Mouse (Mus musculus): ENCODE measurements around the gene Trnp1. TPM values are rescaled to one million over a fixed set of nuclear protein-coding genes. Genes with fewer than 3 reads are reported as not detected.

The Trnp1 gene
- polyA plus RNA-seq, 1 experiment = 0.37 TPM

DNA sequence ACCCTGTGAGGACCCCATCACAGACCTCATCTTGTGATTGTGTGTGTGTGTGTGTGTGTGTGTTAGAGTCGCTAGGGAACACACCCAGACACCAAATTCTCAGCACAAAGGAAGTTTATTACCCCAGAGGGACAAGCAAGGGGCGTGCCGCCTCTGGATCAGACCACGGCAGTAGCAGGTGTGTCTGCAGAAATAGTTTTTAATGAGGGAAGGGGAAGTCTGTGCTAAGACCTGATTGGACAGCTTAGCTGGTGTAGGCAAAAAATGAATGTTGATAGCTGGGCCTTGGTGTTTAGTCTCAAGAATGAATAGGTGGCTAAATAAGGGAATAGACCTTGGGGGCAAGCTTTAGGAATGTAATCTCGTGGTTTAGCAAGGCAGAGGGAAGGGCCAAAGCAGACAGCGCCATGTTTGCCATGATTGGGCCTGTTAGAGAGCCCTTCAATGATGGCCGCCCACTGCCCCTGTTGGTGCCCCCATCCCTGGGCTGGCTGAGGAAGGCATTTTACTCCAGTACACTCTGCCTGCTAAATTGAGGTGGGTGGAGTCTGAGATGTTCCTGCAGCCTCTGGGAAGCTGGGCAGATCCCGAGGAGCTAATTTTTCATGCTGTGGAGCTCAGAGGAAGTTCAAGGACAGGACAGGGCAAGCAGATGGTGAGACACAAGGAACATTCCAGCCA, 49.5 kb downstream of the Trnp1 start:
- TF ChIP-seq CEBPB (IDR thresholded peaks at IDR 0.05; ENCODE audit: insufficient read depth, poor library complexity, severe bottlenecking) = no peak
- no peak for TF ChIP-seq MAX (IDR thresholded peaks at IDR 0.05; ENCODE audit: low read depth)
- peak in 1 of 3 experiments; percentile 41 for TF ChIP-seq MYOD1 (IDR thresholded peaks at IDR 0.05; ENCODE audit: control insufficient read depth in 1 of 3, insufficient read length in 2 of 3, low read depth in 2 of 3)
- TF ChIP-seq E2F4 (IDR thresholded peaks at IDR 0.05; ENCODE audit: insufficient read depth) = no peak
- no peak for TF ChIP-seq TCF3 (IDR thresholded peaks at IDR 0.05; ENCODE audit: insufficient read length, low read depth)
- TF ChIP-seq TCF12 (IDR thresholded peaks at IDR 0.05; ENCODE audit: insufficient read depth, poor library complexity, severe bottlenecking) = no peak
- no peak for TF ChIP-seq SRF (IDR thresholded peaks at IDR 0.05; ENCODE audit: control insufficient read depth, insufficient read length, low read depth)
- no peak for TF ChIP-seq USF1 (IDR thresholded peaks at IDR 0.05; ENCODE audit: low read depth)
- Histone ChIP-seq H3ac (ENCODE audit: control insufficient read depth, insufficient read length) (no peak overlapping the region), H3K4me3 (no peak overlapping the region), H3K36me3 (ENCODE audit: control insufficient read depth, insufficient read depth) (no peaks in the 10 kb centered on the region), H3K79me2 (ENCODE audit: control insufficient read depth, insufficient read depth) (no peaks in the 10 kb centered on the region), H3K4me2 (ENCODE audit: low read depth) (no peak overlapping the region), H3K27me3 (ENCODE audit: control insufficient read depth, insufficient read depth, insufficient read length) (no peaks in the 10 kb centered on the region)

DNA sequence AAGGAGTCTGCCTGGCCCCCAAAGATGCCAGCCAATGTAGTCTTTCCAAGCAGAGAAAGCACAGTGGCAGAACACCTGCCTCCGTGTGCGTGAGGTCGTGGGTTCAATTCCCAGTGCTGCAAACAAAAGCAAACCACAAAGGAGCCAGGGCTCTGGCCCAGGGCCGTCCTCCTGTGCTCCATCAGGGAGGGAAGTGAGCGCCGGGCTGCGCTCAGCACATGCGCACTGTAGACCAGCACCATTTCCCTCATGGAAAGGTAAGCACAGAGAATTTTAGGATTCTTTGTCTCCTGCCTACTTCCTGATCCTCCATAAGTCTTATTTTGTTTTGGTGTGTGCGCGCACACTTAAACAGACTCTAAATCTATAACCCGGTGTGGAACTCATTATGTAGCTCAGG, 50.4 kb downstream of the Trnp1 start:
- Histone ChIP-seq H3K4me2 (ENCODE audit: low read depth) (no peak overlapping the region), H3K27me3 (ENCODE audit: control insufficient read depth, insufficient read depth, insufficient read length) (no peaks in the 10 kb centered on the region), H3K36me3 (ENCODE audit: control insufficient read depth, insufficient read depth) (no peaks in the 10 kb centered on the region), H3ac (ENCODE audit: control insufficient read depth, insufficient read length) (no peak overlapping the region), H3K79me2 (ENCODE audit: control insufficient read depth, insufficient read depth) (no peaks in the 10 kb centered on the region), H3K4me3 (no peak overlapping the region)
- TF ChIP-seq MAX (IDR thresholded peaks at IDR 0.05; ENCODE audit: low read depth) = no peak
- TF ChIP-seq POLR2A (IDR thresholded peaks at IDR 0.05; ENCODE audit: insufficient read length, low read depth) = no peak
- no peak for TF ChIP-seq E2F4 (IDR thresholded peaks at IDR 0.05; ENCODE audit: insufficient read depth)
- TF ChIP-seq MYOD1 (IDR thresholded peaks at IDR 0.05; ENCODE audit: control insufficient read depth in 1 of 3, insufficient read length in 2 of 3, low read depth in 2 of 3) = no peak
- no peak for TF ChIP-seq REST (IDR thresholded peaks at IDR 0.05; ENCODE audit: insufficient read depth, insufficient read length)
- TF ChIP-seq TCF3 (IDR thresholded peaks at IDR 0.05; ENCODE audit: insufficient read length, low read depth) = no peak
- no peak for TF ChIP-seq TCF12 (IDR thresholded peaks at IDR 0.05; ENCODE audit: insufficient read depth, poor library complexity, severe bottlenecking)
- no peak for TF ChIP-seq MYOG (IDR thresholded peaks at IDR 0.05; ENCODE audit: control insufficient read depth in 1 of 3, insufficient read depth in 1 of 3, insufficient read length in 2 of 3, low read depth in 2 of 3)
- TF ChIP-seq SRF (IDR thresholded peaks at IDR 0.05; ENCODE audit: control insufficient read depth, insufficient read length, low read depth) = no peak
- no peak for TF ChIP-seq POLR2AphosphoS2 (IDR thresholded peaks at IDR 0.05; ENCODE audit: insufficient read length, low read depth)
- no peak for TF ChIP-seq CEBPB (IDR thresholded peaks at IDR 0.05; ENCODE audit: insufficient read depth, poor library complexity, severe bottlenecking)
- TF ChIP-seq USF1 (IDR thresholded peaks at IDR 0.05; ENCODE audit: low read depth) = no peak

DNA sequence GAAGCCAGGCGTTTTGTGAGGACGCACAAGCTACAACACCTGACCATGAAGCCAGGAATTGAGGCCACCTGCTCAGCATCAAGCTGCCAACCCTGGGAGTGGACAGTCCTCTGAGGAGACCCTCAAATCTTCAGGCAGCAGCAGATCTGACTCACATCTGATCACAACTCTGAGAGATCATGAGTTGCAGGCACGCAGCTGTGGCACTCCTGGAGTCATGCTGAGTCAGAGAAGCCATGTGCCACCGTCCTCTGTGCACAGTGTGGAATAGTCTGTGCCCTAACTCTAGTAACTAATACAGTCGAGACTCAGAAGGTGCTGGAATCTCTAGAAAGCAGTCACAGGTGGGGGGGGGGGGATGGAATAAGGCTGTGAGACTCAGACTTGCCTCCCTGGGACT, 51.0 kb downstream of the Trnp1 start:
- H3K36me3 ChIP-seq (ENCODE audit: control insufficient read depth, insufficient read depth) = no peaks in the 10 kb centered on the region
- TF ChIP-seq REST (IDR thresholded peaks at IDR 0.05; ENCODE audit: insufficient read depth, insufficient read length) (no peak), MAX (IDR thresholded peaks at IDR 0.05; ENCODE audit: low read depth) (no peak), POLR2A (IDR thresholded peaks at IDR 0.05; ENCODE audit: insufficient read length, low read depth) (no peak), CEBPB (IDR thresholded peaks at IDR 0.05; ENCODE audit: insufficient read depth, poor library complexity, severe bottlenecking) (no peak), TCF12 (IDR thresholded peaks at IDR 0.05; ENCODE audit: insufficient read depth, poor library complexity, severe bottlenecking) (no peak), TCF3 (IDR thresholded peaks at IDR 0.05; ENCODE audit: insufficient read length, low read depth) (no peak), POLR2AphosphoS2 (IDR thresholded peaks at IDR 0.05; ENCODE audit: insufficient read length, low read depth) (no peak), MYOG (IDR thresholded peaks at IDR 0.05; ENCODE audit: control insufficient read depth in 1 of 3, insufficient read depth in 1 of 3, insufficient read length in 2 of 3, low read depth in 2 of 3) (peak; percentile 0 to 74 (median 58)), E2F4 (IDR thresholded peaks at IDR 0.05; ENCODE audit: insufficient read depth) (no peak), SRF (IDR thresholded peaks at IDR 0.05; ENCODE audit: control insufficient read depth, insufficient read length, low read depth) (no peak), USF1 (IDR thresholded peaks at IDR 0.05; ENCODE audit: low read depth) (no peak), MYOD1 (IDR thresholded peaks at IDR 0.05; ENCODE audit: control insufficient read depth in 1 of 3, insufficient read length in 2 of 3, low read depth in 2 of 3) (peak; percentile 37 to 78 (median 50))
- no peaks in the 10 kb centered on the region for H3K27me3 ChIP-seq (ENCODE audit: control insufficient read depth, insufficient read depth, insufficient read length)
- no peak overlapping the region for H3ac ChIP-seq (ENCODE audit: control insufficient read depth, insufficient read length)
- H3K4me2 ChIP-seq (ENCODE audit: low read depth) = peak overlapping the region; percentile 6
- H3K4me3 ChIP-seq = no peak overlapping the region
- H3K79me2 ChIP-seq (ENCODE audit: control insufficient read depth, insufficient read depth) = no peaks in the 10 kb centered on the region

DNA sequence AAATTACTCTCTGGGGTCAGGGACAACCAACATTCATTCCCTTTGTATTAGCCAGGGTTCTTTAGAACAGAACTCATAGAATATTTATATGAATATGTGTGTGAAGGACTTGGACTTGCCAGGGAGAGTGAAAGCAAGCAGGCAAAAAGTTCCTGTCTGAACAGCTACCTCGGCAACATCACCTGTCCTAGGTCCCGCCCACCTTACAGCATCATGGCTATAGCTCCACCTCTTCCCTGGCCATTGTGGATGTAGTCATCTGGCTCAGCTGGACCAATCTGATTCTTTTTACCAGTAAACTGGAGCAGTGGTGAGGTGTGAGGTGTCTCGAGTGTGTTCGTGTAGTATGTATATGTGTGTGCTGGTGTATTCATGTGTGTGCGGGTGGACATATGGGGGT, 52.6 kb downstream of the Trnp1 start:
- no peak overlapping the region for H3K4me3 ChIP-seq
- no peaks in the 10 kb centered on the region for H3K79me2 ChIP-seq (ENCODE audit: control insufficient read depth, insufficient read depth)
- H3K36me3 ChIP-seq (ENCODE audit: control insufficient read depth, insufficient read depth) = no peaks in the 10 kb centered on the region
- H3ac ChIP-seq (ENCODE audit: control insufficient read depth, insufficient read length) = no peak overlapping the region
- TF ChIP-seq USF1 (IDR thresholded peaks at IDR 0.05; ENCODE audit: low read depth) = no peak
- no peak for TF ChIP-seq MYOG (IDR thresholded peaks at IDR 0.05; ENCODE audit: control insufficient read depth in 1 of 3, insufficient read depth in 1 of 3, insufficient read length in 2 of 3, low read depth in 2 of 3)
- no peak for TF ChIP-seq MAX (IDR thresholded peaks at IDR 0.05; ENCODE audit: low read depth)
- no peak for TF ChIP-seq TCF12 (IDR thresholded peaks at IDR 0.05; ENCODE audit: insufficient read depth, poor library complexity, severe bottlenecking)
- no peak for TF ChIP-seq MYOD1 (IDR thresholded peaks at IDR 0.05; ENCODE audit: control insufficient read depth in 1 of 3, insufficient read length in 2 of 3, low read depth in 2 of 3)
- TF ChIP-seq CEBPB (IDR thresholded peaks at IDR 0.05; ENCODE audit: insufficient read depth, poor library complexity, severe bottlenecking) = no peak
- TF ChIP-seq REST (IDR thresholded peaks at IDR 0.05; ENCODE audit: insufficient read depth, insufficient read length) = no peak
- TF ChIP-seq POLR2AphosphoS2 (IDR thresholded peaks at IDR 0.05; ENCODE audit: insufficient read length, low read depth) = no peak
- no peak for TF ChIP-seq E2F4 (IDR thresholded peaks at IDR 0.05; ENCODE audit: insufficient read depth)
- no peak for TF ChIP-seq TCF3 (IDR thresholded peaks at IDR 0.05; ENCODE audit: insufficient read length, low read depth)
- H3K27me3 ChIP-seq (ENCODE audit: control insufficient read depth, insufficient read depth, insufficient read length) = no peaks in the 10 kb centered on the region
- no peak overlapping the region for H3K4me2 ChIP-seq (ENCODE audit: low read depth)
